Mouse (Mus musculus) embryonic facial prominence, embryonic 14.5 days (tissue): ENCODE measurements around the gene Nudt14. TPM values are rescaled to one million over a fixed set of nuclear protein-coding genes. Genes with fewer than 3 reads are reported as not detected.

Experiments used
- ATAC-seq: fragments of 200-750 bp; cut with Nextera tagmentation; 2 replicates; pipeline ENCODE4 v1.8.0; 2017; ENCODE audit warnings: low read depth, moderate number of reproducible peaks, moderate TSS enrichment
- DNase-seq: peaks from one replicate; pipeline ENCODE4 v3.0.0-alpha.2; 2015; ENCODE audit warnings: low spot score
- H3K27ac ChIP-seq: fragments of 300-500 bp; sonication (generic); replicated peaks from 2 replicates; pipeline ENCODE4 v1.5.1; 2014; ENCODE audit warnings: low read depth, mild to moderate bottlenecking, low read length, moderate library complexity
- H3K27me3 ChIP-seq: fragments of 300-500 bp; sonication (generic); replicated peaks from 2 replicates; pipeline ENCODE4 v1.6.1; 2014; ENCODE audit warnings: low read length; ENCODE audit not compliant: control insufficient read depth, insufficient read depth
- H3K36me3 ChIP-seq: fragments of 300-500 bp; sonication (generic); 2 replicates; pipeline ENCODE4 v1.6.1; 2014; ENCODE audit warnings: low read length, mixed read lengths; ENCODE audit not compliant: control insufficient read depth, insufficient read depth
- H3K4me1 ChIP-seq: fragments of 300-500 bp; sonication (generic); 2 replicates; pipeline ENCODE4 v1.6.1; 2014; ENCODE audit warnings: antibody characterized with exemption, low read length; ENCODE audit not compliant: control insufficient read depth, insufficient read depth
- H3K4me2 ChIP-seq: fragments of 300-500 bp; sonication (generic); 2 replicates; pipeline ENCODE4 v1.6.1; 2014; ENCODE audit warnings: low read depth, mild to moderate bottlenecking, low read length, moderate library complexity, mixed read lengths
- H3K4me3 ChIP-seq: fragments of 300-500 bp; sonication (generic); 2 replicates; pipeline ENCODE4 v1.5.1; 2014; ENCODE audit warnings: low read depth, mild to moderate bottlenecking, low read length
- H3K9ac ChIP-seq: fragments of 300-500 bp; sonication (generic); 2 replicates; pipeline ENCODE4 v1.6.1; 2014; ENCODE audit warnings: low read depth, mild to moderate bottlenecking, low read length, moderate library complexity, mixed read lengths
- H3K9me3 ChIP-seq: fragments of 300-500 bp; sonication (generic); 2 replicates; pipeline ENCODE4 v1.6.1; 2016; ENCODE audit warnings: low read length; ENCODE audit not compliant: control insufficient read depth
- WGBS: fragments of 180-500 bp; shearing (Covaris S2); extraction: QIAGEN DNeasy Blood & Tissue Kit; methylation state at CpG from one replicate; pipeline ENCODE4 v1.1.7; 2014; 5-methylcytosine and 5-hydroxymethylcytosine counted together
- polyA plus RNA-seq: library from polyadenylated mRNA; unstranded; fragments of >200 nt; fragmentation: Nextera tagmentation; extraction: Ambion mirVana; gene quantifications from 2 replicates; pipeline ENCODE4 v1.2.1, GENCODE M21; 2014

The Nudt14 gene
- polyA plus RNA-seq, 1 experiment from 2014 or later, result 87.4 TPM

DNA sequence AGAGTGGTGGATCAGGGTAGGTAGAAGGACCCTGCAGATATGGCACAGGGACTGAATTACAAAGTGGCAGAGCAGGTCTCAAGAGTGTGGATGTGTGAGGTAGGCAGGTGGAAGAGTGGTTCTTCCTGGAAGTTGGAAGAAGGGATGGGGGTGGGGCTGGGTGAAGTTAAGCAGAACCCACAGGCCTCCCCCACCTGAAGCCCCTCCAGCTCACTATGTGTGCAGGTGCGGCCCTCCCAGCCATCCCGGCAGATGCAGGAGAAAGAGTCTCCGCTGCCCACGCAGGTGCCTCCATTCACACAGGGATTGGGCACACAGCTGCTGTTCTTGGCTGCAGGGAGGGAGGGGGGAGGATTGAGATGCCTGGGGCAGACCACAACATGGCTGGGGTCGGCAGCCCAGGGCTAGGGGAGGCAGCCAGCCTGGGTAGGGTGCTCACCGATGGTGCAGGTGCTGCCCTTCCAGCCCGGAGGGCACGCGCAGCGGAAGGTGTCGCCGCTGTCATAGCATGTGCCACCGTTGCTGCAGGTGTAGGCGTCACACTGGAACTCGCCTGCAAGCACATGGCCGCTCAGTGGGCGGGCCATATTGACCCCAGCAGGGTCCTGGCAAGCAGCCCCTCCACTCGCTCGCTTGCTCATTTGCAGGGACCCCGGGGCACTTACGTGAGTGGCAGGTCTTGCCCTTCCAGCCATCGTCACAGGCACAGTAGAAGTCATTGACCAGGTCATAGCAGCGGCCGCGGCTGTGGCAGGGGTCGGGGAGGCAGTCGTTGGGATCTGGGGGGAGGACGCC is 28.8 kb downstream of the Nudt14 start:
- no peaks in the 10 kb centered on the region for H3K4me1 ChIP-seq
- WGBS, result 80% methylated on average over 24 of the region's 28 CpGs
- no peak overlapping the region for H3K4me2 ChIP-seq
- ATAC-seq (no peak), DNase-seq (no peak)
- no peak overlapping the region for H3K27ac ChIP-seq
- no peaks in the 10 kb centered on the region for H3K9me3 ChIP-seq
- no peaks in the 10 kb centered on the region for H3K27me3 ChIP-seq
- H3K9ac ChIP-seq, result no peak overlapping the region
- H3K36me3 ChIP-seq, result 0 out of 2 replicates have a peak, but pooled peaks cover 3% of the 10 kb centered on the region
- no peak overlapping the region for H3K4me3 ChIP-seq

- H3K36me3 ChIP-seq, result 0 out of 2 replicates have a peak, but pooled peaks cover 3% of the 10 kb centered on the region
- no peaks in the 10 kb centered on the region for H3K4me1 ChIP-seq
- H3K4me3 ChIP-seq, result no peak overlapping the region
- no peaks in the 10 kb centered on the region for H3K27me3 ChIP-seq
- H3K9me3 ChIP-seq, result no peaks in the 10 kb centered on the region
- H3K27ac ChIP-seq, result no peak overlapping the region
- 85% methylated on average over 15 of the region's 17 CpGs for WGBS
- no peak overlapping the region for H3K4me2 ChIP-seq
- no peak for ATAC-seq
- H3K9ac ChIP-seq, result no peak overlapping the region
- no peak for DNase-seq
Observed at GRCm38 (mm10) chr12:112911701-112912100, 30.2 kb downstream of the Nudt14 start.

- WGBS, result 97% methylated on average over 22 of the region's 22 CpGs
- no peak for ATAC-seq
- DNase-seq, result no peak
Observed at GRCm38 (mm10) chr12:112908991-112909390, 32.9 kb downstream of the Nudt14 start.

GRCm38 (mm10) chr12:112905001-112905400 is 36.9 kb downstream of the Nudt14 start:
- Histone ChIP-seq H3K9ac (no peak overlapping the region), H3K4me2 (no peak overlapping the region), H3K4me1 (no peaks in the 10 kb centered on the region), H3K36me3 (no peaks in the 10 kb centered on the region), H3K9me3 (no peaks in the 10 kb centered on the region), H3K27ac (no peak overlapping the region), H3K4me3 (no peak overlapping the region), H3K27me3 (no peaks in the 10 kb centered on the region)
- WGBS, result 91% methylated on average over 5 of the region's 5 CpGs
- ATAC-seq, result no peak
- DNase-seq, result no peak

More at GRCm38 (mm10) chr12:112908991-112909390, 32.9 kb downstream of the Nudt14 start:
- Histone ChIP-seq H3K9ac (no peak overlapping the region), H3K9me3 (no peaks in the 10 kb centered on the region), H3K36me3 (no peaks in the 10 kb centered on the region), H3K4me1 (no peaks in the 10 kb centered on the region), H3K4me3 (no peak overlapping the region), H3K27ac (no peak overlapping the region), H3K4me2 (no peak overlapping the region), H3K27me3 (no peaks in the 10 kb centered on the region)

- H3K27me3 ChIP-seq, result no peaks in the 10 kb centered on the region
- H3K27ac ChIP-seq, result no peak overlapping the region
- H3K4me3 ChIP-seq, result no peak overlapping the region
- no peak overlapping the region for H3K4me2 ChIP-seq
- H3K9me3 ChIP-seq, result no peaks in the 10 kb centered on the region
- WGBS, result 60% methylated on average over 8 of the region's 8 CpGs
- no peak overlapping the region for H3K9ac ChIP-seq
- no peaks in the 10 kb centered on the region for H3K36me3 ChIP-seq
- ATAC-seq (no peak), DNase-seq (no peak)
- H3K4me1 ChIP-seq, result no peaks in the 10 kb centered on the region
Observed at GRCm38 (mm10) chr12:112903941-112904340, 38.0 kb downstream of the Nudt14 start.

DNA sequence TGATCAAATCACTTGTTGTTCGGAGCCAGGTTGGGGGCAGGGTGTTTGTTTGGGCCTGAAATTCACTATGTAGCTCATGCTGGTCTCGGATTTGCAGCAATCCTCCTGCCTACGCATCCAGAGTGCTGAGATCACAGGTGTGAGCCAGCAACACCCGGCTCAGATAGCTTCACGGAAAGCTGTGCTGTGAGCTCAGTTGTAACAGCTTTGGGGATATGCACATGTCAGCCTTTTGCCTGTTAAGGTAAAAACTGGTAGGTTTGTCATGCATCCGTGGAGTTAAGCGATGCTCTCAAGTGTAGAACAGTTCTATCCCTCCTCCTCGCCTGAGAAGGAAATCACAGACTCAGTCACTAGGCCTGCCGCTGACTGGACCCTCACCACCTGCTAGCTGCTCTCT is 41.3 kb downstream of the Nudt14 start:
- no peak overlapping the region for H3K4me2 ChIP-seq
- no peaks in the 10 kb centered on the region for H3K36me3 ChIP-seq
- no peak overlapping the region for H3K9ac ChIP-seq
- whole genome bisulfite sequencing, result 86% methylated on average over 9 of the region's 9 CpGs
- H3K27me3 ChIP-seq, result no peaks in the 10 kb centered on the region
- H3K9me3 ChIP-seq, result no peaks in the 10 kb centered on the region
- no peak for ATAC-seq
- no peak for DNase-seq
- no peak overlapping the region for H3K27ac ChIP-seq
- no peak overlapping the region for H3K4me3 ChIP-seq
- peaks cover 6% of the 10 kb centered on the region; the same call in 1 of the 2 replicates for H3K4me1 ChIP-seq

DNA sequence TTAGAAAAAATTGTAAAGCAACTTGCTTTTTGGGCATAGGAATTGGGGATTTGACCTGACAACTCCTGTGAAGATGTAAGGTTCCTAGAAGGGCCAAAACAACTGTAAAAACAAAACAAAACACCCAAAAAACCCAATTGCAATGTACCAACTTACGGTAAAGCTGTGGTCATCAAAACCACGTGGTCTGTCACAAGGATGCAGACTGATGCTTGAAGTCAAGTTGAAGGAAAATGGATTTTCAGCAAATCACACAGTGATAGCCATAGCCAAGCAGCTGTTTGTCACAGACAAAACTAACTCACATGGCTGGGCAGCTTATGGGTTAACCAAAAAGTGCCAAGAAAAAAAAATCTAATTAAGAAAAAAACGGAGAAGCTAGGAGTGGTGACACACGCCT is 43.0 kb downstream of the Nudt14 start:
- Histone ChIP-seq H3K4me3 (no peak overlapping the region), H3K9me3 (no peaks in the 10 kb centered on the region), H3K36me3 (no peaks in the 10 kb centered on the region), H3K27ac (no peak overlapping the region), H3K9ac (no peak overlapping the region), H3K4me2 (no peak overlapping the region), H3K27me3 (no peaks in the 10 kb centered on the region), H3K4me1 (peaks cover 6% of the 10 kb centered on the region; the same call in 1 of the 2 replicates)
- 40% methylated on average over 4 of the region's 4 CpGs for WGBS
- ATAC-seq, result no peak
- DNase-seq, result no peak

- H3K27me3 ChIP-seq, result no peaks in the 10 kb centered on the region
- no peak overlapping the region for H3K4me3 ChIP-seq
- no peak overlapping the region for H3K4me2 ChIP-seq
- no peaks in the 10 kb centered on the region for H3K9me3 ChIP-seq
- no peak for DNase-seq
- H3K27ac ChIP-seq, result no peak overlapping the region
- WGBS, result 69% methylated on average over 12 of the region's 12 CpGs
- no peak overlapping the region for H3K9ac ChIP-seq
- H3K4me1 ChIP-seq, result peaks cover 6% of the 10 kb centered on the region; the same call in 1 of the 2 replicates
- ATAC-seq, result no peak
- no peaks in the 10 kb centered on the region for H3K36me3 ChIP-seq
Observed at GRCm38 (mm10) chr12:112898351-112898750, 43.6 kb downstream of the Nudt14 start.
